Mouse (Mus musculus): ENCODE data around the gene Cacna1h. TPM values are rescaled to one million over a fixed set of nuclear protein-coding genes. Genes with fewer than 3 reads are reported as not detected.
A peak's percentile ranks its signal among the peaks of the same experiment; 100 is the strongest.

The Cacna1h gene
- total RNA-seq (2021) = 100 to 1,000 TPM in 1 of 2 experiments, 10 to 100 TPM in 1; 91.0 to 119 TPM

DNA sequence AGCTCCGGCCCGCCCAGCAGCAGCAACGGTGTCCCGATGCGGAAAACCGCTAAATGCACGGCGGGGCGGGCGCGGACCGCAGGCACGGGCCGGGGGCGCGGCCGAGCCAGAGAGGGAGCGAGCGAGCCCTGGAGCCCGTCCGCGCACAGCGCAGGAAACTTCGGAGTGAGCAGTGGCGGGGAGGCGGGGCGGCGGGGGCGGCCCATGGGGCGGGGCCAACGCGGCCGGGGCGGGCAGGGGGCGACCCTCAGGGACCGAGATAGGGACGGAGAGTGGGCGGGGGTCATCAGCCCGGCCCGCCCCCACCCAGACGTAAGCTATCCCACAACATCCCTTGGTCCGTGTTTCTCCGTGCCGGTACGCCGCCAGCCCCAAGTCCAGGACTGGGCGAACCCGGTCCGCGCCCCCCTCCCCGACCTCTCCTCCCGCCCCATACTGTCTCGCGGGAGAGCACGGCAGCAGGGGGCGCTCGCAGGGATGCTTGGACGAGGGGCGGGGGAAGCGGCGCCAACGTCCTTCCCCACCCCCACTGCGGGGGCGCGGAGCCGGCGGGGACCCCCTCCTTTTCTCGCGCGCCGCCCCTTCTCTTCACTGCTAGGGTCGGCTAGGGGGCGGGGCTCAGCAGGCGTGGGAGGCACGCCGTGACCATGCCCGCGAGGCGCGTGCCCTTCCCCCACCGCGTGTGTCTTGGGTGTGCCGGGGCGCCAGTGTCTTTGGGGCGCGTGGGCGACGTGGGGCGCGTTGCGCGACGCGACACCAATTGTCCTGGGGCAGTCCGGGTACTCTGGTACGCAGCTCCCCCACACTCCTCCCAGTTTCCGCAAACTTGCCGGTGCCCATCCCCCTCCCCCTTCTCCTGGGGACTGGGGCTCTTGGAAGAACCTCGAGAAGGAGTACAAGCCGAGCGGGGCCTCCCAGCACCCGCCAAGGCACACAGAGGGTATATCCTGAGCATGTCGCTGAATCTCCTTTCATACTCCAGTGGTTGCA is at the start of gene Cacna1h:
TSS of gene Cacna1h (minus strand) at position 167 of the 990 bp plus-strand sequence.
- peak; percentile 78 to 88 for DNase-seq (ENCODE audit: extremely low spot score in 1 of 2, low spot score in 1 of 2)

DNA sequence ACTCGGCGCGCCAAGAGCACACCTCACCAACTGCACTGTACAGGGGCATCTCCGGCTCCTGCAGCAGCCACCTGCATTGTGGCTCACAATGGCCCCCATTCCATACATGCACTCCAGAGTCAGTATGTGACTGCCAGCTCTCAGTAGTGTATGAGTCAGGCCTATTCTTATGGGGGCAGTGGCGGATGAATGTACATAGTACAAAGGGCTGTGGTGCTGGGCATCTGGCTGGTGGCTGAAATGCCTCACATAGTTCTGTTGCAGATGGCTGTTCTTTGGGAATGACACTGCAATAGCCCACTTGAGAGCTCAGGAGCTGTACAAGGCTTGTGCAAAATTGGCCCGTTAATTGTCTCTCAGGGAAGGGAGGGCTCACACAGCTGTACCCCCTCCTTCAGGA is 48.5 kb upstream of the Cacna1h start:
- no peak for DNase-seq (ENCODE audit: extremely low spot score in 1 of 2, low spot score in 1 of 2)

DNA sequence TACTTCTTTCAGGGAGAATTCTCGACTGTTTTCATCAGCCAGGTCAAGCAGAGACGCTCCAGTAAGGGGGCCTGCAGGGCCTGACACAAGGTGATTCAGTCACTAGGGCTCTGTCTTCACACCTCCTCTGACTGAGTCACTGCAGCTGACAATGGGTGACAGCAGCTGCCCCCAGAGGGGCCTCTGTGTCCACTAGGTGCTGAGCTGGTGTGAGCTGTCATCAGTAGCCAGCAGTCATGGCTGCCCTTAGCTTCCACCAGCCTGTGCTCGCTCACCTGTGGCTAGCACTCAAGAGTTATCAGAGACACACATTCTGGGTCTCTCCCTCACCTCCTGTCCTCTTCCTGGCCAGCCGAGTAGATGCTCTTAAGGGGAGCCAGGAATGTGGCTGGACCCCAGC is 47.2 kb upstream of the Cacna1h start:
- no peak for DNase-seq (ENCODE audit: extremely low spot score in 1 of 2, low spot score in 1 of 2)

DNA sequence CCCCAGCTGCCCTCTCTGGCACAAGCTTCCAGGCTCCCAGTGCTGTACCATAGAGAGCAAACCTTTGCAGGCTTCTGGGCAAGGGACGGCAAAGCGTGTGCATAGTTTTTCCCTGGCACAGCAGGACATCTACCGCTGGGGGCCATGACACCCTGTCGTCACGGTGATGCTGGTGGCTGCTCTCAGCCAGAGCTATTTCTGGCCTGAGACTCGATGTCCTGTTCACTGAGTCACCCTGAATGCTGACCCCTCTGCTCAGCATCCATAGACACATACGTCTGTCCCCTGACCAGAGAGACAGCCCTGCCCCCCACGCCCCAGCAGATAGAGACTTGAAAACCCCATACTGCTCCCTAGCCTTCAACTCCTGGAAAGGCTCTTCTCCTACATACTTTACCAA is 46.6 kb upstream of the Cacna1h start:
- no peak for DNase-seq (ENCODE audit: extremely low spot score in 1 of 2, low spot score in 1 of 2)

DNA sequence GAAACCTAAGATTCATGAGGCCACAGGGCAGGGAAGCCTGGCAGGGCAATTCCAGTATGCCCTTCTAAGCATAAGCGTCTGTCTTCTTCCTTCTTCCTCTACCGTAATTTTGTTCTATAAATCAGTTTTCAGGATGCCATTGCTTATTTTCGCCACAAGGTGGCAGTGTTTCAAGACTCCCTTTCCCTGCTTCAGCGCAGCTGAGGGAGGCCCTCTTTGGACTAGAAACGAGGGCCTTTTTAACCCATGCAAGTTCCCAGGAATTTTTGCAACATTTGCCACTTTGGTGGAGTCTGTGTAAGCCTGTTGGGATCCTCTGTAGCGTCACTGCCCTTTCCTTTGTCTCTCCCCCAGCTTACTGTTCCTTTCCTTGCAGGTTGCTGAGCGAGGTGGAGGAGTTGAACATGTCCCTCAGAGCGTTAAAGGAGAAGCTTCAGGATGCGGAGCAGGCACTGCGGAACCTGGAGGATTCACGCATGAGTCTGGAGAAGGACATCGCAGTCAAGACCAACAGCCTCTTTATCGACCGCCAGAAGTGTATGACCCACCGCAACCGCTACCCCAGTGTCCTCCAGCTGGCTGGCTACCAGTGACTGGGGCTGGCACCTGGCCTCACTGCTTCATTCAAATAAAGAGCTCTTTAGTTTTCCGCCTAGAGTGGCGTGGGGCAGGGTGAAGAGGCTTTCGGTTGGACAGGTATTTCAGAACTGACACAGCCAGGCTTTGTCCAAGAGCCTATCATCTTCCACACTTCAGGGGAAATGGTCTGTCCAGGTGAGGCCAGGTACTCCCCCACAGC is 42.6 kb upstream of the Cacna1h start:
- peak; percentile 34 to 61 for DNase-seq (ENCODE audit: extremely low spot score in 1 of 2, low spot score in 1 of 2)

DNA sequence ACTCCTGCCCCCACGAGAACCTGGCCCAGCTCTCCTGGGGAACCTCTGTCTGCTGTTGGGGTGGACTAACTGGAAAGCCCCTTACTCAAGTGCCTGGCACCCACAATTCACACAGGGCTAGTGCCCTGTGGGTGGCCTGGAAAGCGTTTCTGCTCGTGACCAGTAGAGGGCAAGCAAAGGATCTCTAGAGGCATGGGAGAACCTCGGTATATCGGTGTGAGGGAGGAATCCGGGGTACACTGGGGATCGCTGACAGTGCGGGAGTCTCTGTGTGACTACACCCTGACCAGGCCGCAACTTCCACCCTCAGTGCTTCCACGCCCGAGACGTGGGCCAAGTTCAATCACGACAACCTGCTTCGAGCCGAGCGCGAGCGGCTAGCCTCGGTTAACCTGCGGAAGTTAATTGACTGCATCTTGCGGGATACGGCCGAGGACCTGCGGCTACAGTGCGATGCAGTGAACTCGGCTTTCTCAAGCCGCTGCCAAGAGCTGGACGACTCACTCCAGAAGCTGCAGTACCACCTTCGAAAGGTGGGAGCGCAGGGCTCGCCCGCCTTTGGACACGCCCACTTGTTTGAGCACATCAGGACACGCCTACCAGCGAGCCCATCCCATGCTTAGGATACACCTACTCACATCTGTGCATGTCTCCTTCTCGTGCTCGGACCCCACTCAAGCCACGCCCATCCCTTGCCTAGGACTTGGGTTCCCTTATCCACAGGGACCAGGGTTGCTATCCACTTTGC is 40.9 kb upstream of the Cacna1h start:
- DNase-seq (ENCODE audit: extremely low spot score in 1 of 2, low spot score in 1 of 2) = peak in 1 of 2 experiments; percentile 56

DNA sequence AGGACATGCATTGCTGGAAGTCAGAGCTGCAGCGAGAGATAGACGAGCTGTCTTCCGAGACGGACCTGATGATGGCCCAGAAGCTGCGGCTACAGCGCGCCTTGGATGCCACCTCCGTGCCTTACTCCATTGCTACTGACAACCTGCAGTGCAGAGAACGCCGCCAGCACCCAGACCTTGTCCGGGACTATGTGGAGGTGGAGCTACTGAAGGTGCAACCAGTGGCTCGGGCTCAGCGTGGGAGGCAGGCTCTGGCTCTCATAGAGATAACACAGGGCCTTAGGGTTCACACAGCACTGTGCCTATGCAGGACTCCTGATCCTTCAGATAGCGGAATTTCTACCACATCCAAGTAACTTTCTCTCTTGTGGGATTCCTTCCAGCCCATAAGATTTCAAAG is 38.5 kb upstream of the Cacna1h start:
- DNase-seq (ENCODE audit: extremely low spot score in 1 of 2, low spot score in 1 of 2) = no peak

DNA sequence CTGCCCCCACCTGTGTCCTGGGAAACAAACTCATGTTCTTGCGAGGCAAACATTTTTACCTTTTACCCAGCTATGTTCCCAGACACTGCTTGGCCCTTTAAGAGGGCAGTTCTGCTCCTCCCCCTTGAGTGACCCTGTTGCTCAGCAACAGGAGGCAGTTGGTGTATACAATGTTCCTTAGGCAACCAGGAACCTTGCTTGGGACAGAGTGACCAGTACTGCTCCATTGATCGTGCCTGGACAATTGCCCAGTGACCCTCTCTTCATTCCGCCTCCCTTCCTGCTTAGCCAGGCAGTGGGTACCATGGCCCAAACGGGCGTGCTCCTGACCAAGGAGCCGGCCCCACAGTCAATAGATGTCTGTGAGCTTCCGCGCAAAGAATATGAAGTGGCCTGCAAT is 37.8 kb upstream of the Cacna1h start:
- DNase-seq (ENCODE audit: extremely low spot score in 1 of 2, low spot score in 1 of 2) = no peak

DNA sequence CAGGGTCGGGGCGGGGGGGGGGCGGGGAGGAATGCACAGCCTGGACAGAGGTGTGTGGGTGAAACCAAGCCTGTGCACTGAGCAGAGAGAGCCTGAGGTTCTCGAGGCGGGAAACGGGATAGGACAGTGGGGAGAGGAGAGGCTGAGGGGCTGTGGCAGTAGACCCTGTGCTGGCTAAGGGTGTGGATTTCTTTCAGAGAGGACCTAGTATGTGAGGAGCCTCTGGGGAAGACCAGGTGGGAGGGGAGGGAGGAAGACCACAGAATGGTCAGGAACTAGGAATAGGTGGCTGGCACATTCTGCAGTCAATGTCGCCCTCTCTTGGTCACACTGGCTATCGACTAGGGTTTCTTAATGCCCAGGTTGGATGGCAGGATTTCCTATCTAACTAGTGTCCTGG is 36.2 kb upstream of the Cacna1h start:
- peak; percentile 61 to 80 for DNase-seq (ENCODE audit: extremely low spot score in 1 of 2, low spot score in 1 of 2)

DNA sequence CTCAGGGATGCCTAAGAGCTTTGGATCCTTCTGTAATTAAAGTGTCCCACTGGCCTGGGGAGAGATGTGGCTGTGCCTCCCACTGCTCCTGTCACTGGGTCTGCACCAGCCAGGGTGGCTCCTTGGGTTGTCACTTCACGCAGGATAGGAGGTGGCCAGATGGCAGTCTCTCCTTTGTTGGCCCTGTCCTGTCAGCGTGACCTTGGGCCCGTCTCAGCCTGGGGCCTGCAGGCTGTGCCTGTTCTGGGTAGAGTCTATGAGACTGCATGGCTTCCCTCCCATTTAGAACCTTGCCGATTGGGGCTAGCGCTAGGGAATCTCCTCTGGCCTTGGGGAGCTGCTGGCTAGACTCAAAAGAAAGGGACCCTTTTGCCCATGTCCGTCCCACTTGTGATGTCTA is 34.7 kb upstream of the Cacna1h start:
- no peak for DNase-seq (ENCODE audit: extremely low spot score in 1 of 2, low spot score in 1 of 2)

DNA sequence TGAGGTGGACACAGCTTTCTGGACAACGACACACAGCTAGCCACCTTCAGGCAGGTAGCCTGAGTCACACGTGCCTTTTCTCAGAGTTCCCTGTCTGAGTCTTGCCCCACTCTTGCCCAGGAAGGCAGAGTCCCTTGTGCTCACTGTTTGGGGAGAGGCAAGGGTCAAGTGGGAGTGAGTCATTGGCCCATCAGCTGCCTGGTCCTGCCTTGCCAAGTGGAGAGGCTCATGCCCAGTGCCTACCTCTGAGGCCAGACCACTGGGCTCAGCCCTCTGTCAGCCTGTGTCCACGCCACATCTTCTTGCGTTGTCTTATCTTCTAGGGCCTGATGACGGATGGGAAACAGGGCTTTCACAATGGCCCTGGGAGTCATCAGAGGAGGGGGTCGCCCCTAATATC is 34.2 kb upstream of the Cacna1h start:
- no peak for DNase-seq (ENCODE audit: extremely low spot score in 1 of 2, low spot score in 1 of 2)

DNA sequence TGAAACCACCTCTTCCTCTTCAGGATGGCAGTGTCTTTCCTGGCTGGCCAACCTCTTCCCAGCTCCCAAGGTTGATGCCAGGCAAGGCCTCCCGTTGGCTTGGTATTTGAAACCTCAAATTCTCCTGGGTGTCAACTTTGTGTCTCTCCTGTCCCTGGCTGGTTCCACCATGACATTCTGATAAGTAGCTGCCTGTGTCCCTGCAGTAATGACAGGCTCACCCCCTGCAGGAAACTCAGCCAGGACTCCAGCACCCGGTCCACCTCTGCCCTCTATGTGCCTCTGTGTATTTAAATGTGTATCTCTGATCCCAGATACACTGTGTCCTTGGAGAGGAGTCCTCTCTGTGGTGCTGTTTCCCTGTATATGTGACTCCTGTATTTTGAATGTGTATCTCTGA is 32.7 kb upstream of the Cacna1h start:
- DNase-seq (ENCODE audit: extremely low spot score in 1 of 2, low spot score in 1 of 2) = no peak

DNA sequence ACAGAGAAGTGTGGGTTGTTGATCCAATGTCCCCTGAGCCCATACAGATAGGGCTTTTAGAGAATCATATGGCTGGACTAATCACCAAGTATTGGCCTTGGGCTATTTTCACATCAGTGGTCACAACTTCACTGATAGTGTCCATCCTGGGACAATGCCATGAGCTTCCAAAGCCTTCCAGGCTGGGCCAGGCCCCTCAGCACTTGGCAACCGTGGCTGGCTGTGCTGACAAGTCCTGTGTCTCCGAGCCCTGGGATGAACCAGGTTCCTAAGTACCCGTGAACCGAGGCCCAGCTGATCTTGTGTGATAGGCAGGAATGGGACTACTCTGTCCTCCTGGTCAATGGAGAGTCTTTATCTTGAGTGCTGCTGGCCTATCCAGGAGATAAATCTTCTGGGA is 30.5 kb upstream of the Cacna1h start:
- DNase-seq (ENCODE audit: extremely low spot score in 1 of 2, low spot score in 1 of 2) = no peak

DNA sequence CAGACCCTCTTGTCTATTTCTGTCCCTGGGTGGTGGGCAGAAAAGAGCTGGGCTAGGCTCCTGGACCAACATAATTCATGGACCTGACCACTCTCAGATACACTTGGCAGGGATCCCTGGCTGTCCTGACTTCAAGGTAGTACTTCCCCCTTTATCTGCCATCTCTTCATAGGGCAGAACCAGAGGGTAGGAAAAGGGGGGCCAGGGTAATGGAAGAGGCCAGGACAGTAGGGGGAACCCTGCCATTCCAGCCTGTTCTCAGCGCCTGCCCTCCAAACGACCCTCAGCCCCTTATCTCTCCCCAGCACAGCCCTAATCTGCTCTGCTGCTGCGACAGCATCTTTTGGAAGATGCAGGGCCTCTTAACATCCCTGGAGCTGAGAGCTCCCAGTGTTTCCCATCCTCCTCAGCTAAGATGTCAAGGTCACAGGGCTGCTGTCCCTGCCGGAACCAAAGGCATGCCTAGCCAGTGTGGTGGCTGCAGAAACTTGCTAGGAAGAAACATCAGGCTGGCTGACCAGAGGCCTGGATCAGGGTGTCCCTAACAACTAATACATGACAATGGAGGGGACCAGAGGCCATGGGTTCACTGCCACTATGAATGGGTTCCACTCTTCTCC is 29.9 kb upstream of the Cacna1h start:
- DNase-seq (ENCODE audit: extremely low spot score in 1 of 2, low spot score in 1 of 2) = no peak

DNA sequence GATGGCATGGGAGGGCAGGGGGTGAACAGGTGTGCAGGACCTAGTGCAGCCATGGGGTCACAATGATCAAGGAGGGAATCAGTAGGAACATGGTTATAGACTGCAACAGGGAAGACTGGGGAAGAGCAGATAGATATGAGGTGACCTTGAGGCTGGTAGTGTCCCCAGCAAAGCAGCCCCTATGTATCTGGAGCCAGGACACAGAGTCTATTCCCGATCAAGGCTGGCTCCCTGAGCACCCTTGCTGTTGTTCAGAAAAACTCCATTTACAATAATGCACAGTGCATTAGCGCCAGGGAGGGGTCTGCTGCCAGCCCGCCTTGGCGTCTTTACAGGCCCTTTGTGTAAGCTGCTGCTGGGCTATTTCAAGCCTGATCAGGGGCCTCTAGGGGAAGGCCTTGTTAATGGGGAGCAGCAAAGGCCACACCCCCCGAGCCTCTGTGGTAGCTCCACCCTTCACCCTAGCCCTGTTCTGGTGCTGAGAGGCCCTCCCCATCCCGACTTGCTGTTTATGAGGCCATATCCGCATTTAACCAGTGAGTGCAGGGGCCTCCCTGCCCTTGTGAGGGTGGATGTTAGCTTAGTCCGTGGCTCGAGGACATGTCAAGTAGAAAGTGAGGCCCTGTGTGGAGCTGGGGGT is 28.8 kb upstream of the Cacna1h start:
- no peak for DNase-seq (ENCODE audit: extremely low spot score in 1 of 2, low spot score in 1 of 2)

DNA sequence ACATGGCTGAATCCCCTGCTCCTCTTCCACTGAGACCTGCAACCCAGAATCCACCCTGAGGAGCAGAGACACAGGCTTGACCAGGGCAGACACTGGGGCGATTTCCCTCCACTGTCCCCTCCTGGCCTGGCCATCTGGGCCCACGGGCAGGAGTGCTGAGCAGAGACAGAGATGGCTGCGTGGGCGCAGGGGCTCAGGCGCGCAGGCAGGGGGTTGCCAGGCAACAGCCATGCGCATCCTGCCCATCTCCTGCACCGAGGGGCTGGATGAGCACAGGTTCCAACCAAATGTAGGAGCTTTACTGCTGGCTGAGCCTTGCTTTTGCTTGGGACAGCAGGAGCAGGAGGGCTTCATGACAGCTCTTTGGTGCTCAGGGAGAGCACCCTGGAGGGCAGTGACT is 23.0 kb upstream of the Cacna1h start:
- DNase-seq (ENCODE audit: extremely low spot score in 1 of 2, low spot score in 1 of 2) = peak; percentile 54 to 63

DNA sequence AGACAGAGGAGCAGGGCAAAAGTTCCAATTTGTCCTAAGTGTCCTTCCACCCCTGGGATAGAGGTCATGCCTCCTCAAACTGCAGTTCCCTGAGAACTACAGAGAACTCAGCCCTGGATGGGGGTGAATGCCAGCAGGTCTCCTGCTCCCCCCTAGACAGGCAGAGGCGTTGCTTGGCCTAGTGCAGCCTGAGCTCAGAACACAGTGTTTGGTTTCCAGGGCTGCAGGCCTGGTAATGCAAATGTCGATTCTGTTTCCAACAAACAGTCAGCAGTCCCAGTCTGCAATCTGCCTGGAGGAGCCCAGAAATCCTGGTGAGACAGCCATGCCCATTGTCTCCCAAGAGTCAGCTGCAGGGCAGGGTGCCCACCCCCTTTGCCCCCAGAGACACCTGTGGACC is 20.7 kb upstream of the Cacna1h start, which contains the start of gene Tekt4:
TSS of gene Tekt4 (plus strand) at position 344 of the 400 bp plus-strand sequence.
- DNase-seq (ENCODE audit: extremely low spot score in 1 of 2, low spot score in 1 of 2) = no peak

DNA sequence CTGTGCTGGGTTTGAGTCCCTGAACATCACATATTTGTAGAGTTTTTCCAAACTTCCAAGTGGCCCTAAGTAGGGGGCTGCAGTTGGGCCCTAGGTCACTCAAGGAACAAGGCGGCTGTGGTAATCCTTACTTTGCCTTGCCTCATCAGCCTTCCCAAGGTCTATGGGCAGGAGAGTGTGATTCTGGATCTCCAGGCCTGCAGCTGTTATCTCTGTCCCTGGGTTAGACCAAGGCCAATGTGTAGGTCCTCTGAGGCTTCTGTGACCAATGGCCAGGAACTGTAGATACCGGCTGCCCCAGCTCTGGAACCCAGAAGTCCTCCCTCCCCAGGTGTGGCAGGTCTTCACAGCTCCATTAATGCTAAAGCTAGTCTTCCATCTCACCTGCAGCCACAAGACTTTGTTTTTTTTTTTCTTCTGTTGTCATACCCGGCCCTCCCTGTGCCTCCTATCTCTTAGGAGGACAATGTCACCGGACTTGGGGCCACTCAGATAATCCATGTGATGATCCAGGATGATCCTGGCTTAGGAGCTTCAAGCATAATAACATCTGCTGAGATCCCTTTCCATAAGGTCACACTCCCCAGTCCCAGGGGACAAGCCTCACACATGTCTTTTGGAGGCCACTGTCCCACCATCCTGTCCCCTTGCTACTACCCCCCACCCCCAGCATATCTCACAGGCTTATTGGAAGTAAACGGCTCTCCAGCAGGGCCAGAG is 18.8 kb upstream of the Cacna1h start:
- no peak for DNase-seq (ENCODE audit: extremely low spot score in 1 of 2, low spot score in 1 of 2)

DNA sequence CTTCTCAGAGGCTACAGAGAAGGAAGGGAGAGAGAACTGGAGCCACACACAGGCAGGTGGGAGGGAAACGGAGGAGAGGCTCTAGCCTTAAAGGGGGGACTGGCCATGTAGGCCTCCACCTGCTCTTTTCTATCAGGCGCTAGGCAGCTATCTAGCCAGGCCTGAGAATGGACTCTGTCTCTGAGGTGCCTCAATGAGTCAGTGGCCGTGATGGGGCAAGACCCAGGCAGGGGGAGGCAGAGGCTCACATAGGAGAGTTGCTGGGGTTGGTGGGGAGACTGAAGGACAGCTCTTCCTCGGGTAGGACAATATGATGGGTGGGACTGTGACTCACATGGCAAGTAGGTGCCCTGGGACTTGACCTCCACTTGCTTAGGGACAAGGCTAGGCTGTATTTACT is 16.7 kb upstream of the Cacna1h start:
- no peak for DNase-seq (ENCODE audit: extremely low spot score in 1 of 2, low spot score in 1 of 2)
